Mouse (Mus musculus) heart, embryonic 14.5 days (tissue): ENCODE results near the gene Gse1. TPM values are rescaled to one million over a fixed set of nuclear protein-coding genes. Genes with fewer than 3 reads are reported as not detected.

ENCODE experiments used
- ATAC-seq: fragments of 200-750 bp; cut with Nextera tagmentation; 2 replicates; pipeline ENCODE4 v1.8.0; 2017; ENCODE audit warnings: low read depth, moderate TSS enrichment; ENCODE audit not compliant: insufficient number of reproducible peaks, insufficient read depth, low FRiP score
- H3K27ac ChIP-seq, 2 experiments: fragments of 200-500 bp in 1 of 2; fragments of 300-500 bp in 1 of 2; sonication (generic) in 1 of 2; replicated peaks in 1 of 2; 2 replicates each; pipeline ENCODE4 v1.5.1; 2012 to 2014; ENCODE audit warnings: low read depth in 2 of 2, low read length in 2 of 2, control low read depth in 1 of 2, mild to moderate bottlenecking in 1 of 2, mixed read lengths in 1 of 2; ENCODE audit not compliant: control insufficient read depth in 1 of 2, insufficient read depth in 1 of 2
- H3K27me3 ChIP-seq: fragments of 300-500 bp; sonication (generic); 2 replicates; pipeline ENCODE4 v1.6.1; 2014; ENCODE audit warnings: mild to moderate bottlenecking, low read length, control low read depth; ENCODE audit not compliant: control insufficient read depth, insufficient read depth
- H3K36me3 ChIP-seq: fragments of 300-500 bp; sonication (generic); 2 replicates; pipeline ENCODE4 v1.6.1; 2014; ENCODE audit warnings: mild to moderate bottlenecking, control low read depth, low read length, mixed read lengths; ENCODE audit not compliant: control insufficient read depth, insufficient read depth
- H3K4me1 ChIP-seq, 2 experiments: fragments of 200-500 bp in 1 of 2; fragments of 300-500 bp in 1 of 2; sonication (generic) in 1 of 2; 2 replicates each; pipeline ENCODE4 v1.6.1; 2012 to 2014; ENCODE audit warnings: low read length in 2 of 2, control low read depth in 1 of 2, mixed read lengths in 1 of 2; ENCODE audit not compliant: control insufficient read depth in 2 of 2, insufficient read depth in 2 of 2
- H3K4me2 ChIP-seq: fragments of 300-500 bp; sonication (generic); 2 replicates; pipeline ENCODE4 v1.6.1; 2014; ENCODE audit warnings: mild to moderate bottlenecking, low read length
- H3K4me3 ChIP-seq, 2 experiments: fragments of 200-500 bp in 1 of 2; fragments of 300-500 bp in 1 of 2; sonication (generic) in 1 of 2; 2 replicates each; pipeline ENCODE4 v1.5.1; 2012 to 2014; ENCODE audit warnings: low read length in 2 of 2, mild to moderate bottlenecking in 2 of 2, control low read depth in 1 of 2, low read depth in 1 of 2, moderate library complexity in 1 of 2; ENCODE audit not compliant: control insufficient read depth in 1 of 2, insufficient read depth in 1 of 2
- H3K9ac ChIP-seq: fragments of 300-500 bp; sonication (generic); 2 replicates; pipeline ENCODE4 v1.6.1; 2014; ENCODE audit warnings: mild to moderate bottlenecking, low read length
- H3K9me3 ChIP-seq: fragments of 300-500 bp; sonication (generic); 2 replicates; pipeline ENCODE4 v1.6.1; 2016; ENCODE audit warnings: low read length, control low read depth; ENCODE audit not compliant: control insufficient read depth
- WGBS: fragments of 180-500 bp; shearing (Covaris S2); extraction: QIAGEN DNeasy Blood & Tissue Kit; methylation state at CpG from one replicate; pipeline ENCODE4 v1.1.7; 2014; 5-methylcytosine and 5-hydroxymethylcytosine counted together
- polyA plus RNA-seq: library from polyadenylated mRNA; unstranded; fragments of >200 nt; fragmentation: Nextera tagmentation; extraction: Ambion mirVana; gene quantifications from 2 replicates; pipeline ENCODE4 v1.2.1, GENCODE M21; 2014

Gse1 gene
- polyA plus RNA-seq, result 12.0 and 12.2 TPM in 2 replicates

- ATAC-seq, result peak; percentile 74
- no peaks in the 10 kb centered on the region for H3K36me3 ChIP-seq
- no peak within 1 kb of the TSS for H3K27ac ChIP-seq
- H3K4me3 ChIP-seq, result peak within 1 kb of the TSS; percentile 48 to 61
- peaks cover 32 to 57% of the 10 kb centered on the region in 2 experiments for H3K4me1 ChIP-seq
- 7% methylated on average over 28 of the region's 52 CpGs for WGBS
- peak within 1 kb of the TSS; percentile 80 for H3K4me2 ChIP-seq
- H3K9ac ChIP-seq, result peak within 1 kb of the TSS; percentile 64
- no peaks in the 10 kb centered on the region for H3K9me3 ChIP-seq
- H3K27me3 ChIP-seq, result peaks cover 14% of the 10 kb centered on the region
These were observed at the start of gene Gse1 for GRCm38 (mm10) chr8:120227891-120228591. Gene Gse1, plus strand, starts transcription at chr8:120228456.

DNA sequence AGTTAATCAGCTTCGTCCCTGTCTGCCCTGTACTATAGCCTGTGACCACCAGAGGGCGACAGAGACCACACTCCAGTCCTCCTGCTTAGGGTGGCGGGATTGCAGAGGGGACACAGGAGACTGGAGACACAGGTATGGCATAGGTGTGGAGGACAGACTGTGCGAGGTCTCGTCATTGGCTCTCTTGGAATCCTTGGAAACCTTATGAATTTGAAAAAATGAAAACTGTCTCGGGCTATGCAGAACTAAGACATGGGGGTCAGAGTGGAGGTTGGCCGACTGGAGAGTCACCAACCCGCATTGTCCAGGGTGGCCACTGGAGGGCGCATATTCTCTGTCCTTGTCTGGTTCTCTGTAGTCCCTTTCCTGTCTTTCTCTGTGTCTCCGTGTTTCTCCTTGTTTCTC is 49.2 kb upstream of the Gse1 start:
- H3K27ac ChIP-seq, result no peak overlapping the region
- H3K27me3 ChIP-seq, result peaks cover 39% of the 10 kb centered on the region
- peak overlapping the region; percentile 55 for H3K4me2 ChIP-seq
- H3K9me3 ChIP-seq, result no peaks in the 10 kb centered on the region
- 0% methylated on average over 10 of the region's 10 CpGs for whole genome bisulfite sequencing
- peaks cover 14 to 17% of the 10 kb centered on the region in 2 experiments for H3K4me1 ChIP-seq
- H3K9ac ChIP-seq, result 0 out of 2 replicates have a peak overlapping the region, but pooled peaks have one; percentile 34
- H3K4me3 ChIP-seq, result peak overlapping the region; percentile 11 to 33; a peak in 3 of 4 replicates
- H3K36me3 ChIP-seq, result no peaks in the 10 kb centered on the region
- ATAC-seq, result 0 out of 2 replicates have a peak, but pooled peaks have one; percentile 26

- no peak for ATAC-seq
- Histone ChIP-seq H3K27me3 (peaks cover 26% of the 10 kb centered on the region), H3K4me1 (peaks cover 26 to 31% of the 10 kb centered on the region in 2 experiments), H3K36me3 (no peaks in the 10 kb centered on the region), H3K4me2 (no peak overlapping the region), H3K9ac (no peak overlapping the region), H3K4me3 (no peak overlapping the region), H3K9me3 (no peaks in the 10 kb centered on the region), H3K27ac (no peak overlapping the region)
- 65% methylated on average over 7 of the region's 7 CpGs for WGBS
These were observed 47.7 kb upstream of the Gse1 start for GRCm38 (mm10) chr8:120180445-120180970.

- Histone ChIP-seq H3K4me3 (no peak overlapping the region), H3K9ac (no peak overlapping the region), H3K27me3 (peaks cover 18% of the 10 kb centered on the region), H3K9me3 (no peaks in the 10 kb centered on the region), H3K36me3 (no peaks in the 10 kb centered on the region), H3K4me2 (no peak overlapping the region), H3K4me1 (peaks cover 29 to 39% of the 10 kb centered on the region in 2 experiments), H3K27ac (no peak overlapping the region)
- 89% methylated on average over 5 of the region's 5 CpGs for WGBS
- no peak for ATAC-seq
These were observed 47.0 kb upstream of the Gse1 start for GRCm38 (mm10) chr8:120181274-120181673.

DNA sequence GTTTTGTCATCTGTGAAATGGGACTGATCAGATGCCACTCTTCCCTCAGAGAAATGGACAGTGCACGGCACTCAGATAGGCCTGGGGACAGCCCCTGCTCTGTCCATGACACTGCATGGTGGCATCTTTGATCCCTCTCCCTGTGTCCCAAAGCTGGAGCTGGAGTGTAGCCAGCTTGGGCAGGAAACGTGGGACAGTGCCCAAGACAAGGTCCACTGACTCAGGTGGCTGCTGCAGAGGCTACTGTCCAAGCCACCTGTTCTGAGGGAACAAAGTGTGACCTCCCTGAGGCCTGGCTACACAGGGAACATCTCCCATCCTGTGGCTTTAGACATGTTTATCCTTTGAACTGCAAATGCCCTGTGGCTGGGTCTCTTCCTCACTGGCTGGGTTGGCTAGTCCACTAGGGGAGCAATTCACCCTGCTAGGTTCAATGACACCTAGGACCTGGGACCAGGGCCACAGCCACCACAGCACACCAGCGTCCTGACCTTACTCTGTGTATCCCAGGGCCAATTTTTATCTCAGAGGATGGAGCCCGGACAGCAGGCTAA is 46.3 kb upstream of the Gse1 start:
- Histone ChIP-seq H3K4me3 (no peak overlapping the region), H3K36me3 (no peaks in the 10 kb centered on the region), H3K4me2 (no peak overlapping the region), H3K9me3 (no peaks in the 10 kb centered on the region), H3K4me1 (peaks cover 28 to 42% of the 10 kb centered on the region in 2 experiments), H3K27me3 (peaks cover 11% of the 10 kb centered on the region), H3K9ac (no peak overlapping the region), H3K27ac (no peak overlapping the region)
- no peak for ATAC-seq
- 63% methylated on average over 4 of the region's 4 CpGs for whole genome bisulfite sequencing

DNA sequence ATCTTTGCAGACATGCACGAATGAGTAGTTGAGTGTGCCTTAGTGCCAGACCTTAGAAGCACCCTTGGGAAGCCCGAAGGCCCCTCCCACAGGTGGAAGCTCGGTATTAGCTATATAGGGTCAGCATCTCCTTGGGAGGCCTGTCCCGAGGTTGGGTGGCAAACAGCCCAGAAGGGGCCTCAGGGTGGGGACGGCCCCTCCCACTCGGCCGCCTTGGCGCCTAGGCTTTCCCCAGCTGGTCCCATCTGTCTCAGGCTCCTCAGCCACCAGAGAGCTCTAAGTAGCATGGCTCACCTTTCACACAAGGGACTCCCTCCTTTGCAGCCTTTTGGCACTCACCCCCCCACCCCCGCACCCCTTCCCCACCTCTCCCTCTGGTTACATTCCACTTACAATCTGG is 43.9 kb upstream of the Gse1 start:
- no peak overlapping the region for H3K27ac ChIP-seq

DNA sequence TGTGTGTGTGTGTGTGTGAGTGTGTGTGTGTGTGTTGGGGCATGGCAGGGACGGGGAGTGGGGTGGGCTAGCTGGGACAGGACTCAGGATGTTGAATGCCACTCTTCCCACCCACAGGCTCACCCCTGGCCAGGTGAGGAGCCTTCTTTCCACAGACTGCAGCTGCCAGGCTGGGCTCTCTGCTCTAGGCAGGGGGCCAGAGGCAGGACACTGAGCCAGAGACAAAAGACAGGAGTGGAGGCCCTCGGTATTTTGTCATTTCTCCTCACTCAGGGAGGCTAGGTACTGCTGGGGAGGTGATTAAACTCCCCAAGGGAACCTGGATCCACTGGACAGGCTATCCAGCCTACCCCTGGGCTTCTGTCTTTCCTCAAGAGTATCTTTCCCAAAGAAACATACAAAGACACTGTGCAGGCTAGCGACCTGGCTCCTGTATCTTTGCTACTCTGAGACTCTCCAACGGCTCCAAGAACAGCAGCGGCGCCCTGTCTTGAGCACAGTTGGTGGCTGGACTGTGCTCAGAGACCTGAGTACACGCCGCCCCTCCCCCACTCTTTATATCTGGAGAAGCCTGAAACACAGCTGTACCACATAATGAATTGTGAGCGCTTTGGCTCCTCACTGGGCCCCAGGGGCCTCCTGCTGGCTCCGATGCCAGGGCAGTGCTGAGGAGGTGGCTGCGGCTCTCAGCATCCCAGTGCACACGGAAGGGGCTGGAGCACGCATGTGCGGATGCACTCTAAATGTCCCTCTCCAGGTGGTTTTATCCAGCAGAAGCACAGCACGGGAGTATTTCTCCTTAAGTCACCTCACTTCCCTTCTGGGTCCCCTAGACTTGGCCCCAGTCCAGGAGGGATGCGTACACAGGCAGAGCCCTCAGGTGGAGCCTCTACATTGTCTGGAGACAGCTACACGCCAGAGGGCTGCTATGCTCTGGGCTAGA is 43.1 kb upstream of the Gse1 start:
- Histone ChIP-seq H3K9ac (no peak overlapping the region), H3K9me3 (no peaks in the 10 kb centered on the region), H3K4me3 (no peak overlapping the region), H3K36me3 (no peaks in the 10 kb centered on the region), H3K27me3 (0 out of 2 replicates have a peak, but pooled peaks cover 2% of the 10 kb centered on the region), H3K4me1 (peaks cover 22 to 32% of the 10 kb centered on the region in 2 experiments), H3K27ac (peak overlapping the region in 1 of 2 experiments; percentile 68), H3K4me2 (no peak overlapping the region)
- 36% methylated on average over 17 of the region's 17 CpGs for WGBS
- no peak for ATAC-seq

More for the DNA sequence above, 43.9 kb upstream of the Gse1 start:
- Histone ChIP-seq H3K4me1 (peaks cover 21 to 28% of the 10 kb centered on the region in 2 experiments), H3K9ac (peak overlapping the region; percentile 25; the same call in 1 of the 2 replicates), H3K9me3 (no peaks in the 10 kb centered on the region), H3K4me2 (peak overlapping the region; percentile 11; the same call in 1 of the 2 replicates), H3K27me3 (0 out of 2 replicates have a peak, but pooled peaks cover 2% of the 10 kb centered on the region), H3K36me3 (no peaks in the 10 kb centered on the region), H3K4me3 (no peak overlapping the region)
- no peak for ATAC-seq
- WGBS, result 31% methylated on average over 9 of the region's 9 CpGs
